Mouse (Mus musculus): ENCODE data around the gene Atxn7l2.

Atxn7l2 gene

GRCm38 (mm10) chr3:108178756-108179715, 31.7 kb downstream of the Atxn7l2 start:
- DNase-seq (ENCODE audit: low spot score): no peak

DNA sequence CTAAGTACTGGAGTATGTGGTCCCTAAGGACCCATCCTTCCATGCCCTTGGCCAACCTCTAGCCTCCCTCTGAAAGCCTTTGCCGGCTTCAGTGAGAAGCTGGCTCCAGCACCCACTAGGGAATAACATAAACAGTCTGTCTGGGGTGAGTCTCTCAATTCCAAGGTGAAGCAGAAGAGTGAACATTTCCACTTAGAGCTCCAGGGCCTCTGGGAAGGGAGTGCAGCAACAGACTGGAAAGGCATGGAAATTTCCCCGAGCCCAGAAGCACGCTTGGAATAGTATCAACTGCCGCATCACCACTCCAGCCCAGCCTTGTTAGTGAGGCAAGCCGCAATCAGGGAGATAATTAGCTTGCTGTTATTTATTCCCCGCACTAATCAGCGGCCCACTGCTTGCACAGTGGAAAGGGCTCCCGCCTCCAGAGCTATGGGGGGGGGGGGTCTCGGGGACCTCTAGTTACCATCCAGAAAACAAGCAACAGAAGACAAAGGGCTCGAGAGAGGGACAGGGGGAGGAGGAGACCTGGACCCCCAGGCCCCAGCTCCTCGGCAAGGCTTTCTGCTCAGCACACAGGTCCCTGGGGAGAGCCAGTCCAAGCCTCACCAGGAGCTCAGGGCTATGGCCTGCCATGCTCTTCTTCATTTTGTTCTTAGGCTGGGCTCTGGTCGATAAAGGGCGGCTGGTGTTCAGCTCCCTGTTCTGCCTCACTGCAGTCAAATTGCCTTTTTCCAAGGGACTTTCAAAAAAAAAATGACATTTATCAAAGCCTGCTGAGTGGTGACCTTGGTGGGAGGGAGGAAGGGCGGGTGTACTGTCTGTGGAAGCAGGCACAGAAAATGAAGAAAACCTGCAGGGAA, 35.8 kb downstream of the Atxn7l2 start:
- DNase-seq (ENCODE audit: low spot score): peak; percentile 64

DNA sequence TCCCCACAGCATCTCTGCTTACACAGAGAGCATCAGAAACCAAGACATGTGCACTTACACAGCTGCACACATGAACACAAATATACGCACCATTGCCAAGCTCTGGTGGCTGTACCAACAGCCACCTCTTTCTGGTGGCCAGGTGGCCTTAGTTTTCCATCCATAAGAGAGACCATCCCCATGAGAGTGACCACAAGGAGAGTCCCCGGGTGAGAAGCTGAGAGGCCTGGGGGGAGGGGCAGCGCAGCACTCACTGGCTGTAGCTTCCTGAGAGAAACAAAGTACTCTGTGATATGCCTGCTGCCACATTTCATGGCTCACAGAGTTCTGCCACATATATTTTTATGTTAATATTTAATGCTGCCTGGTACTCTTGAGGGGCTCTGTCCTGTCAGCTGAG, 41.5 kb downstream of the Atxn7l2 start:
- DNase-seq (ENCODE audit: low spot score): no peak

DNA sequence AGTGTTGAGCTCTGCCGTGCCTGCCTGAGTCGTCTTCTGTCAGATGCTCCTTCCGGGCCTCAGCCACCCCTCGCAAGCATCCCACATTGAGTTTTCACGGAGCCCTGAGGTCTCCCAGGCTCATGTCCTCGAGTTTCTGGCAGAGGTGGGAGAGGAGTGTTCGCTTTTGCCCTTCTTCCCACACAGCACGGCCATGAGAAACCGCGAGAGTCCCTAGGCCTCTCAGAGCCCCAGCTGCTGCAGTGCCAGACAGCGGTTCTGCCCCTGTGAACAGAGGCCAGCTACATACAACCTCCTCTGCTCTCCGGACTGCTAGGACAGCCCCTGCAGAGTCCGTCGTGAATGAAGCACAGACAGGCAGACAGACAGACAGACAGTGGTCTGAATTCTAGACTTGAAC, 43.2 kb downstream of the Atxn7l2 start:
- DNase-seq (ENCODE audit: low spot score): no peak

DNA sequence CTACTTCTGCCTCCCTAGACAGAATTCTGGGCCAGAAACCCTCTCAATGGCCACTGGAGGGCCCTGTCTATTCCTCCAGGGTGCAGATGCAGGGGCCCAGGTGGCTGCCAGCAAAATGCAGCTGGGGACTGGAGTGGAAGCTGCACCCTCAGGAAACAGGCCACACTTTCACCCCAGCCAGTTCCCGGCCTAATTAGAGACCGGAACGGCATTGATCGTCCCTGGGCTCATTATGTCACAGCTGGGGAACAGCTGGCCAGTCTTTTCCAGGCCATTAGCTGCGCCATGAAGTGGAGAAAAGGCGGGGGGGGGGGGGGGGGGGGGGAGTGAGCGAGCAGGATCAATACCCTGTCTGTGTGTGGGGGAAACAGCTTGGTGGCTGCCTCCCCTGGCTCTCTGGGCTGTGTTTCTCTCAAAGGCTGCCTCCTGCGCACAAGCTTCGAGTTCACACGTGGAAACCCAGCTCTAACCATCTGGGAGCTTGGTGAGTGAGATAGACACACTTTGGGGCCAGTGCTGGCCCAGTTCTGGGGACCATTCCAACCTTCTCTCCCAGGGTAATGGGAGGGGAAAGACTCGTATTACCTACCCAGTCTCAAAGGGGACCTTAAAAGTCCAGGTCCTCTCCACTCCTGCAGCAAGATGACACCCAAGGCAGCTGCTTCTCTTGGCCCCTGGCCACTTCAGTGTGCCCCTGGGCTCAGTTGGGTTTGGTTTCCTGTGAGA, 44.1 kb downstream of the Atxn7l2 start:
- no peak for DNase-seq (ENCODE audit: low spot score)

DNA sequence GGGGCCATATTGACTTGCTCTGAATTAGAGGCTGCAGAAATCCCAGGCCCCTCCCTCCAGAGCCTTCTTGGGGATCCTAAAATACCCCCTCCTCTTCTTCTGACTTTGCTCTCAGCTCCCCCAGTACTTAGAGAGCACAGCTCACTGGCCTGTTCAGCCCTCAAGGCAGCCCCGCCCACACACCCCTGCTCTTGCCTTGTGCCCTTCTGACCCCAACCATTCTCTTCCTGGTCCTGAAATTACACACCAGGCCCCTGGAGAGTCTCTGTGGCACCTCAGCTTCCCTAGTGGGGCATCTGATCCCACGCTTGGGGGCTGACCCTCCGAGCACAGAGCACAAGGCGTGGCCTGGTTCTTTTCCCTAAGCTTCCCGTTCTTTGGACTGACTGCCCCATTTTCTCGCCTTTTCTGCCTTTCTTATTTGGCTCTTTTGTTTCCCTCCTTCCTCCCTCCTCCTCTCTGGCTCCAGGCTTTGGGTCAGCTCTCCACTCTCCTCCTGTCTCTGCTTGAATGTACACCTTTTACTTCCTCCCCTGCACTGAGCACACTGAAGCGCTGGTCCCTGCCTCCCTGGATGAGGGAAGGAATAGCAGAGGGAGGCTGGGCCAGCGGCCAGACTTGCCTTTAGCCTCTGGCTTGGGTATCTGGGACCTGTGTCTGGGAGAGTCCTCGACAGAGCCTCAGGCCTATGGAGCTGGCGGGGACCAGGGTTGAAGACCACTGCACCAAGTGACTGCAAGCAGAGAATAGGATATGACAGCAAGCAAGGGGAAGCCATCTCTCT, 45.0 kb downstream of the Atxn7l2 start:
- DNase-seq (ENCODE audit: low spot score): no peak

GRCm38 (mm10) chr3:108164807-108165206, 45.9 kb downstream of the Atxn7l2 start:
- DNase-seq (ENCODE audit: low spot score): peak; percentile 48

- DNase-seq (ENCODE audit: low spot score): no peak
These were observed 46.6 kb downstream of the Atxn7l2 start for GRCm38 (mm10) chr3:108164091-108164490.

GRCm38 (mm10) chr3:108158383-108159037, 52.2 kb downstream of the Atxn7l2 start:
- no peak for DNase-seq (ENCODE audit: low spot score)

GRCm38 (mm10) chr3:108154656-108155055, 56.1 kb downstream of the Atxn7l2 start, which contains the start of gene Gpr61:
Gene Gpr61 (minus strand): TSS chr3:108154882.
- no peak for DNase-seq (ENCODE audit: low spot score)

- DNase-seq (ENCODE audit: low spot score): no peak
These were observed 58.4 kb downstream of the Atxn7l2 start for GRCm38 (mm10) chr3:108152290-108152689.

All from ovary, adult 18-20 months (tissue).